Mouse (Mus musculus): ENCODE data around the gene Osbpl6. TPM values are rescaled to one million over a fixed set of nuclear protein-coding genes. Genes with fewer than 3 reads are reported as not detected.
A peak's percentile ranks its signal among the peaks of the same experiment; 100 is the strongest.

Osbpl6 gene
- polyA plus RNA-seq, 1 experiment: 0.20 TPM

GRCm38 (mm10) chr2:76586906-76587305, 180.6 kb downstream of the Osbpl6 start:
- H3K4me1 ChIP-seq (ENCODE audit: control insufficient read depth, insufficient read depth, low read length): no peaks in the 10 kb centered on the region
- H3K27ac ChIP-seq (ENCODE audit: control insufficient read depth, insufficient read depth, low read depth, low read length): no peak overlapping the region; the same call in 1 of the 2 replicates
- peak; percentile 28; the same call in 1 of the 2 replicates for TF ChIP-seq CTCF (IDR thresholded peaks at IDR 0.05; ENCODE audit: control insufficient read depth, insufficient read depth, insufficient replicate concordance, low read depth, low read length)
- no peak for TF ChIP-seq POLR2A (IDR thresholded peaks at IDR 0.05; ENCODE audit: control insufficient read depth, low read depth, low read length)
- H3K27me3 ChIP-seq (ENCODE audit: control insufficient read depth, insufficient read depth, low read length): no peaks in the 10 kb centered on the region
- H3K36me3 ChIP-seq (ENCODE audit: control insufficient read depth, insufficient read depth, low read length): no peaks in the 10 kb centered on the region
- H3K4me3 ChIP-seq (ENCODE audit: control insufficient read depth, low read depth, low read length): no peak overlapping the region

DNA sequence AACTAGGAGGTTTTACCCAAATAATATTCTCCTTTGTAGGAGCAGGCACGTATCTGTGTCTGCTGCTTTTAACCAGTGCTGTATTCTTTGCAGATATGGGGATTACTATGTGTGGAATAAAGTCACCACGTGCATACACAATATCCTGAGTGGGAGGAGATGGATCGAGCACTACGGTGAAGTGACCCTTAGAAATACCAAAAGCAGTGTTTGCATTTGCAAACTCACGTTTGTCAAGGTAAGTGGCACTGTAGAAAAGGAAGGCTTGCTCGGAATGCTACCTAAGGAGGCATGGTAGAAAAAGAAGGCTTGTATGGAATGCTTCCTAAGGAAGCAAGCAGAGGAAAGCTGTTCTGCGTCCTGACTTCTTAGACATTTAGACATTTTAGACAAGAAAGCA, 183.9 kb downstream of the Osbpl6 start:
- TF ChIP-seq CTCF (IDR thresholded peaks at IDR 0.05; ENCODE audit: control insufficient read depth, insufficient read depth, insufficient replicate concordance, low read depth, low read length) (no peak), POLR2A (IDR thresholded peaks at IDR 0.05; ENCODE audit: control insufficient read depth, low read depth, low read length) (no peak)
- no peaks in the 10 kb centered on the region for H3K36me3 ChIP-seq (ENCODE audit: control insufficient read depth, insufficient read depth, low read length)
- H3K27ac ChIP-seq (ENCODE audit: control insufficient read depth, insufficient read depth, low read depth, low read length): no peak overlapping the region
- H3K4me3 ChIP-seq (ENCODE audit: control insufficient read depth, low read depth, low read length): no peak overlapping the region
- H3K27me3 ChIP-seq (ENCODE audit: control insufficient read depth, insufficient read depth, low read length): no peaks in the 10 kb centered on the region
- no peaks in the 10 kb centered on the region for H3K4me1 ChIP-seq (ENCODE audit: control insufficient read depth, insufficient read depth, low read length)

GRCm38 (mm10) chr2:76592401-76592924, 186.2 kb downstream of the Osbpl6 start:
- H3K4me3 ChIP-seq (ENCODE audit: control insufficient read depth, low read depth, low read length): no peak overlapping the region
- no peaks in the 10 kb centered on the region for H3K36me3 ChIP-seq (ENCODE audit: control insufficient read depth, insufficient read depth, low read length)
- no peaks in the 10 kb centered on the region for H3K27me3 ChIP-seq (ENCODE audit: control insufficient read depth, insufficient read depth, low read length)
- H3K27ac ChIP-seq (ENCODE audit: control insufficient read depth, insufficient read depth, low read depth, low read length): no peak overlapping the region
- no peaks in the 10 kb centered on the region for H3K4me1 ChIP-seq (ENCODE audit: control insufficient read depth, insufficient read depth, low read length)
- TF ChIP-seq CTCF (IDR thresholded peaks at IDR 0.05; ENCODE audit: control insufficient read depth, insufficient read depth, insufficient replicate concordance, low read depth, low read length): no peak
- TF ChIP-seq POLR2A (IDR thresholded peaks at IDR 0.05; ENCODE audit: control insufficient read depth, low read depth, low read length): no peak

DNA sequence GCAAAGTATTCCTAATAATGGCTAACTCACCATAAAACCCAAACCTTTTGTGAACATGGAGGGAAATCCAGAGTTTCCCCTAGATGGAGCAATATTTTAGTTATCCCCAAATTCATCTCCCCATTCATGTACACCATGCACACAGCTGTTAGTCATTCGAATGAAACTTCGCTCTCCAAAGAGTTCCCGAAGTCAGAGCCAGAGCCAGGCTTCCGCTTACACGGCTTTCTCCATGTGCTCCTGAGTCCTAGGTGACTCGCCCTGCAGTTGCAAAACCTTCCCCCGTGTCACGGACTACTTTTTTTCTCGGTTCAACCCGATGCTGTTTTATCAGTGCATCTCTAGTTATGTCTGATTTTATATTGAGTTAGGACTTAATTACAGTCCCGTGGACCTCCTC, 191.2 kb downstream of the Osbpl6 start:
- H3K4me1 ChIP-seq (ENCODE audit: control insufficient read depth, insufficient read depth, low read length): no peaks in the 10 kb centered on the region
- H3K27me3 ChIP-seq (ENCODE audit: control insufficient read depth, insufficient read depth, low read length): no peaks in the 10 kb centered on the region
- H3K4me3 ChIP-seq (ENCODE audit: control insufficient read depth, low read depth, low read length): no peak overlapping the region
- no peak overlapping the region for H3K27ac ChIP-seq (ENCODE audit: control insufficient read depth, insufficient read depth, low read depth, low read length)
- H3K36me3 ChIP-seq (ENCODE audit: control insufficient read depth, insufficient read depth, low read length): no peaks in the 10 kb centered on the region
- TF ChIP-seq CTCF (IDR thresholded peaks at IDR 0.05; ENCODE audit: control insufficient read depth, insufficient read depth, insufficient replicate concordance, low read depth, low read length): no peak
- no peak for TF ChIP-seq POLR2A (IDR thresholded peaks at IDR 0.05; ENCODE audit: control insufficient read depth, low read depth, low read length)

- Histone ChIP-seq H3K4me3 (ENCODE audit: control insufficient read depth, low read depth, low read length) (no peak overlapping the region), H3K4me1 (ENCODE audit: control insufficient read depth, insufficient read depth, low read length) (no peaks in the 10 kb centered on the region), H3K36me3 (ENCODE audit: control insufficient read depth, insufficient read depth, low read length) (no peaks in the 10 kb centered on the region), H3K27me3 (ENCODE audit: control insufficient read depth, insufficient read depth, low read length) (no peaks in the 10 kb centered on the region), H3K27ac (ENCODE audit: control insufficient read depth, insufficient read depth, low read depth, low read length) (no peak overlapping the region)
- no peak for TF ChIP-seq POLR2A (IDR thresholded peaks at IDR 0.05; ENCODE audit: control insufficient read depth, low read depth, low read length)
- TF ChIP-seq CTCF (IDR thresholded peaks at IDR 0.05; ENCODE audit: control insufficient read depth, insufficient read depth, insufficient replicate concordance, low read depth, low read length): no peak
Observed at GRCm38 (mm10) chr2:76599214-76599613, 192.9 kb downstream of the Osbpl6 start.

GRCm38 (mm10) chr2:76602256-76602655, 195.9 kb downstream of the Osbpl6 start:
- Histone ChIP-seq H3K27me3 (ENCODE audit: control insufficient read depth, insufficient read depth, low read length) (no peaks in the 10 kb centered on the region), H3K4me3 (ENCODE audit: control insufficient read depth, low read depth, low read length) (no peak overlapping the region), H3K27ac (ENCODE audit: control insufficient read depth, insufficient read depth, low read depth, low read length) (no peak overlapping the region), H3K36me3 (ENCODE audit: control insufficient read depth, insufficient read depth, low read length) (no peaks in the 10 kb centered on the region), H3K4me1 (ENCODE audit: control insufficient read depth, insufficient read depth, low read length) (no peaks in the 10 kb centered on the region)
- no peak for TF ChIP-seq POLR2A (IDR thresholded peaks at IDR 0.05; ENCODE audit: control insufficient read depth, low read depth, low read length)
- no peak for TF ChIP-seq CTCF (IDR thresholded peaks at IDR 0.05; ENCODE audit: control insufficient read depth, insufficient read depth, insufficient replicate concordance, low read depth, low read length)

DNA sequence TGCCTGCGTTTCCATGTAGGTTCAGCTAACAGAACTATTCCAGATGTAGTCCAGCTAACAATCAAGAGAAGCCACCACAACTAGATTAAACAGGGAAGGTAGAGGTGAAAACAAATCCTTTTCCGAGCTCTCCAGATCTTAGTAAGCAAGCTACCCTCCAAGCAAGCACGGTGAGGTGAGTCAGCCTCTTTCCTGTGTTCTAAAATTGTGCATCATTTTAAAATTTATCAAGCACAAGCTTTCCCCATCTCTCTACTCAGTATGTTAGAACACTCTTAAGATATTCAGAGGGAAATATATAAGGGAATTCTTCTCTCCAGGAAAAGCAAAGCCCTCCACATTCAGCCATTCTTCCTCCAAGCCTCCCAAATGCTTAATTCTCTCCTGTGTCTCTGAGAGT, 200.4 kb downstream of the Osbpl6 start:
- TF ChIP-seq CTCF (IDR thresholded peaks at IDR 0.05; ENCODE audit: control insufficient read depth, insufficient read depth, insufficient replicate concordance, low read depth, low read length): no peak
- no peak for TF ChIP-seq POLR2A (IDR thresholded peaks at IDR 0.05; ENCODE audit: control insufficient read depth, low read depth, low read length)
- H3K27me3 ChIP-seq (ENCODE audit: control insufficient read depth, insufficient read depth, low read length): no peaks in the 10 kb centered on the region
- H3K4me3 ChIP-seq (ENCODE audit: control insufficient read depth, low read depth, low read length): no peak overlapping the region
- no peaks in the 10 kb centered on the region for H3K36me3 ChIP-seq (ENCODE audit: control insufficient read depth, insufficient read depth, low read length)
- no peaks in the 10 kb centered on the region for H3K4me1 ChIP-seq (ENCODE audit: control insufficient read depth, insufficient read depth, low read length)
- no peak overlapping the region for H3K27ac ChIP-seq (ENCODE audit: control insufficient read depth, insufficient read depth, low read depth, low read length)

Data from testis, adult 2 months (tissue).